Comparison of ENCODE assay signal across 8 mouse cellular contexts in genomic region chr10:127748847-127749612, GRCm38 (mm10). TPM values are rescaled to one million over a fixed set of nuclear protein-coding genes. Genes with fewer than 3 reads are reported as not detected.
DNase-seq lines count a peak whose midpoint lies in the region; ATAC-seq lines count a peak whose summit lies in the region.
"Had no signal": no experiment of that assay in that cellular context is flagged by ENCODE, and none has a peak within 500 bp of the region (broad histone marks: within the 10 kb centered on the region; RNA-seq: fewer than 3 reads in every experiment).

No protein-coding gene starts in this region.

- peak; percentile 73 for DNase-seq in adrenal gland, postnatal 10 days
- peak; percentile 83 for DNase-seq in kidney, adult 11 months
- DNase-seq in lung, adult 18-20 months: peak; percentile 45 to 59
- no peak for DNase-seq in left cerebral cortex, postnatal 36 days (ENCODE audit: low spot score in 2 of 2)
- no peak for DNase-seq in right cerebral cortex, postnatal 4 days

- H3K9ac ChIP-seq in embryonic facial prominence, embryonic 15.5 days: no peak overlapping the region

- H3K36me3 ChIP-seq in embryonic facial prominence, embryonic 15.5 days: peaks cover 33% of the 10 kb centered on the region

- H3K4me2 ChIP-seq in embryonic facial prominence, embryonic 15.5 days (replicated peaks): 0 out of 2 replicates have a peak overlapping the region, but pooled peaks have one; percentile 26

- 18% methylated on average over 7 of the region's 8 CpGs for WGBS in embryonic facial prominence, embryonic 15.5 days

- H3K4me1 ChIP-seq in embryonic facial prominence, embryonic 15.5 days: peaks cover 14% of the 10 kb centered on the region

- ATAC-seq in embryonic facial prominence, embryonic 15.5 days (ENCODE audit: insufficient number of reproducible peaks, low FRiP score, low TSS enrichment, low read depth): no peak
- ATAC-seq in erythroblast, adult 5-6 weeks (replicated peaks; ENCODE audit: low FRiP score, poor library complexity, severe bottlenecking): no peak

- H3K9me3 ChIP-seq in embryonic facial prominence, embryonic 15.5 days (replicated peaks): no peaks in the 10 kb centered on the region

- intact Hi-C loops in left cerebral cortex, postnatal 36 days (cut with DNase I): no loop called here

- H3K27me3 ChIP-seq in embryonic facial prominence, embryonic 15.5 days: no peaks in the 10 kb centered on the region

- no peak overlapping the region for H3K27ac ChIP-seq in embryonic facial prominence, embryonic 15.5 days (replicated peaks)
- H3K27ac ChIP-seq: macrophage had no signal

- H3K4me3 ChIP-seq in embryonic facial prominence, embryonic 15.5 days (replicated peaks): no peak overlapping the region

RNA-seq across cellular contexts. Expression of gene Gpr182, which starts 2.5 kb away (rescaled TPM):
- total RNA-seq in adrenal gland, postnatal 10 days (2021): 10 to 100 TPM; 10.4 to 14.3 TPM
- polyA plus RNA-seq in embryonic facial prominence, embryonic 15.5 days (2015; fragmentation: Nextera tagmentation; extraction: Ambion mirVana): 1.5 and 2.0 TPM in 2 replicates
- total RNA-seq in left cerebral cortex, postnatal 36 days (2021): 1 to 10 TPM; 1.5 to 1.6 TPM
- not detected in 2 replicates for total RNA-seq in erythroblast, adult 5-6 weeks (2015; ENCODE audit: low replicate concordance)
- 0.14 and 0.77 TPM in 2 replicates for total RNA-seq in erythroblast, adult 5-6 weeks (2017; ENCODE audit: low replicate concordance)

RNA-seq across cellular contexts. Expression of gene Zbtb39, which starts 9.7 kb away (rescaled TPM):
- 10 to 100 TPM; 10.8 to 11.0 TPM for total RNA-seq in adrenal gland, postnatal 10 days (2021)
- polyA plus RNA-seq in embryonic facial prominence, embryonic 15.5 days (2015; fragmentation: Nextera tagmentation; extraction: Ambion mirVana): 3.1 and 3.2 TPM in 2 replicates
- total RNA-seq in left cerebral cortex, postnatal 36 days (2021): 1 to 10 TPM; 8.8 to 9.6 TPM
- total RNA-seq in erythroblast, adult 5-6 weeks (2015; ENCODE audit: low replicate concordance): 0.19 and 1.7 TPM in 2 replicates
- 0.28 and 1.3 TPM in 2 replicates for total RNA-seq in erythroblast, adult 5-6 weeks (2017; ENCODE audit: low replicate concordance)

RNA-seq across cellular contexts. Expression of gene Rdh1, which starts 10.5 kb away (rescaled TPM):
- under 1 TPM; 0.48 to 1.00 TPM for total RNA-seq in adrenal gland, postnatal 10 days (2021)
- 0.36 and 0.38 TPM in 2 replicates for polyA plus RNA-seq in embryonic facial prominence, embryonic 15.5 days (2015; fragmentation: Nextera tagmentation; extraction: Ambion mirVana)
- under 1 TPM; 0.15 to 0.36 TPM for total RNA-seq in left cerebral cortex, postnatal 36 days (2021)
- not detected in 2 replicates for total RNA-seq in erythroblast, adult 5-6 weeks (2015; ENCODE audit: low replicate concordance)
- 0.14 TPM in 1 of 2 replicates, not detected in the other for total RNA-seq in erythroblast, adult 5-6 weeks (2017; ENCODE audit: low replicate concordance)

RNA-seq across cellular contexts. Expression of gene Rdh16f1, which starts 10.6 kb away (rescaled TPM):
- total RNA-seq in adrenal gland, postnatal 10 days (2021): 1 to 10 TPM in 1 of 2 experiments, under 1 TPM in 1; 0.70 to 1.4 TPM
- polyA plus RNA-seq in embryonic facial prominence, embryonic 15.5 days (2015; fragmentation: Nextera tagmentation; extraction: Ambion mirVana): 1.9 and 2.1 TPM in 2 replicates
- under 1 TPM; 0.57 to 0.66 TPM for total RNA-seq in left cerebral cortex, postnatal 36 days (2021)
- total RNA-seq in erythroblast, adult 5-6 weeks (2015; ENCODE audit: low replicate concordance): not detected in 2 replicates
- total RNA-seq in erythroblast, adult 5-6 weeks (2017; ENCODE audit: low replicate concordance): not detected in 2 replicates
- polyA plus RNA-seq: macrophage had no signal

RNA-seq across cellular contexts. Expression of gene Tac2, which starts 24.8 kb away (rescaled TPM):
- total RNA-seq in adrenal gland, postnatal 10 days (2021): not detected
- polyA plus RNA-seq in embryonic facial prominence, embryonic 15.5 days (2015; fragmentation: Nextera tagmentation; extraction: Ambion mirVana): 0.25 TPM in 1 of 2 replicates, not detected in the other
- total RNA-seq in left cerebral cortex, postnatal 36 days (2021): 10 to 100 TPM; 15.5 to 17.5 TPM
- total RNA-seq in erythroblast, adult 5-6 weeks (2015; ENCODE audit: low replicate concordance): 6.9 and 8.3 TPM in 2 replicates
- 3.3 and 4.5 TPM in 2 replicates for total RNA-seq in erythroblast, adult 5-6 weeks (2017; ENCODE audit: low replicate concordance)
- polyA plus RNA-seq: macrophage had no signal

Comparison
In these comparisons a context has a peak if more than half of its experiments do, and no peak if none do; other contexts are left out.
1. DNase-seq: peak in adrenal gland, postnatal 10 days (single experiment), kidney, adult 11 months (single experiment) and lung, adult 18-20 months (2 of 2); none in left cerebral cortex, postnatal 36 days (0 of 2) and right cerebral cortex, postnatal 4 days (single experiment).
2. RNA of gene Gpr182, which starts 2.5 kb away (total RNA-seq): 10.4 to 14.3 TPM in adrenal gland, postnatal 10 days; 1.5 to 1.6 TPM in left cerebral cortex, postnatal 36 days and 0.14 to 0.77 TPM in erythroblast, adult 5-6 weeks; every median in the first group is over 4 times any median in the second.